Mouse (Mus musculus): Measurements from ENCODE around the gene Rab3gap2.

GRCm38 (mm10) chr1:185177860-185178259, 26.1 kb upstream of the Rab3gap2 start:
- TF ChIP-seq POLR2A (IDR thresholded peaks at IDR 0.05; ENCODE audit: insufficient read depth, low read length), result no peak
- TF ChIP-seq CTCF (IDR thresholded peaks at IDR 0.05; ENCODE audit: low read depth, low read length), result no peak
